Mouse (Mus musculus) kidney, embryonic 14.5 days (tissue): Measurements from ENCODE around the gene Slc7a5. TPM values are rescaled to one million over a fixed set of nuclear protein-coding genes. Genes with fewer than 3 reads are reported as not detected.

ENCODE experiments used
- ATAC-seq: fragments of 200-750 bp; cut with Nextera tagmentation; 2 replicates; pipeline ENCODE4 v1.8.0; 2017; ENCODE audit warnings: moderate number of reproducible peaks, mild to moderate bottlenecking, moderate TSS enrichment, moderate library complexity; ENCODE audit not compliant: low FRiP score, low TSS enrichment
- H3K27ac ChIP-seq: fragments of 300-500 bp; sonication (generic); 2 replicates; pipeline ENCODE4 v1.5.1; 2014; ENCODE audit warnings: low read depth, mild to moderate bottlenecking, low read length, moderate library complexity, mixed read lengths
- H3K27me3 ChIP-seq: fragments of 300-500 bp; sonication (generic); 2 replicates; pipeline ENCODE4 v1.6.1; 2014; ENCODE audit warnings: mild to moderate bottlenecking, low read length; ENCODE audit not compliant: control insufficient read depth, insufficient read depth
- H3K36me3 ChIP-seq: fragments of 300-500 bp; sonication (generic); 2 replicates; pipeline ENCODE4 v1.6.1; 2014; ENCODE audit warnings: low read length, mixed read lengths; ENCODE audit not compliant: control insufficient read depth, insufficient read depth
- H3K4me1 ChIP-seq: fragments of 300-500 bp; sonication (generic); 2 replicates; pipeline ENCODE4 v1.6.1; 2014; ENCODE audit warnings: low read length, mixed read lengths; ENCODE audit not compliant: control insufficient read depth, insufficient read depth
- H3K4me2 ChIP-seq: fragments of 300-500 bp; sonication (generic); replicated peaks from 2 replicates; pipeline ENCODE4 v1.6.1; 2014; ENCODE audit warnings: low read depth, mild to moderate bottlenecking, low read length
- H3K4me3 ChIP-seq: fragments of 300-500 bp; sonication (generic); 2 replicates; pipeline ENCODE4 v1.5.1; 2014; ENCODE audit warnings: mild to moderate bottlenecking, low read length
- H3K9ac ChIP-seq: fragments of 300-500 bp; sonication (generic); 2 replicates; pipeline ENCODE4 v1.6.1; 2014; ENCODE audit warnings: low read depth, mild to moderate bottlenecking, low read length, moderate library complexity
- H3K9me3 ChIP-seq: fragments of 300-500 bp; sonication (generic); 2 replicates; pipeline ENCODE4 v1.6.1; 2016; ENCODE audit warnings: low read length; ENCODE audit not compliant: control insufficient read depth
- WGBS: fragments of 180-500 bp; shearing (Covaris S2); extraction: QIAGEN DNeasy Blood & Tissue Kit; methylation state at CpG from one replicate; pipeline ENCODE4 v1.1.7; 2014; 5-methylcytosine and 5-hydroxymethylcytosine counted together
- polyA plus RNA-seq: library from polyadenylated mRNA; unstranded; fragments of >200 nt; fragmentation: Nextera tagmentation; extraction: Ambion mirVana; gene quantifications from 2 replicates; pipeline ENCODE4 v1.2.1, GENCODE M21; 2014

Slc7a5 gene
- polyA plus RNA-seq, 1 experiment from 2014 or later = 25.9 TPM

GRCm38 (mm10) chr8:121943057-121943540 is 35.6 kb upstream of the Slc7a5 start:
- H3K4me1 ChIP-seq = peaks cover 12% of the 10 kb centered on the region
- no peaks in the 10 kb centered on the region for H3K36me3 ChIP-seq
- H3K4me3 ChIP-seq = no peak overlapping the region
- no peak overlapping the region for H3K27ac ChIP-seq
- H3K27me3 ChIP-seq = no peaks in the 10 kb centered on the region
- 24% methylated on average over 2 of the region's 2 CpGs for WGBS
- ATAC-seq = no peak
- H3K9ac ChIP-seq = no peak overlapping the region
- no peak overlapping the region for H3K4me2 ChIP-seq
- no peaks in the 10 kb centered on the region for H3K9me3 ChIP-seq

DNA sequence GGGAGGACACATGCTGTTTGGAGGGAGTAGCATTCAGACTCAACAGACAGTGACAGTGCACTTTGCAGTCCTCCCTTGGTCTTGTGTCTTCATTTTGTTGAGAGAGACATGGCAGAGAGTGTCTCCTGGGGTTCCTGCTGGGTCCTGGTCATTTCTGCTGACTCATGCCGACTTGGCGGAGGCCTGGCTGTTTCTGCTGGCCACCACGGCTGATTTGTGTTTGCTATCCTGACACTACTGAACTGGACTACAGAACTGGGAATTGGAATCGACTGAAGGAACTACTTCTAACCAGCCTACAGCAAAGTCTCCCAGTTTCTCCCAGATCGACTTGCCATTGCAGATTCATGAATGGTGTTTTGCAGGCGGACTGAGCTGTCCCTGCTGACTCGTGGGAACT is 31.2 kb upstream of the Slc7a5 start:
- 82% methylated on average over 7 of the region's 7 CpGs for WGBS

DNA sequence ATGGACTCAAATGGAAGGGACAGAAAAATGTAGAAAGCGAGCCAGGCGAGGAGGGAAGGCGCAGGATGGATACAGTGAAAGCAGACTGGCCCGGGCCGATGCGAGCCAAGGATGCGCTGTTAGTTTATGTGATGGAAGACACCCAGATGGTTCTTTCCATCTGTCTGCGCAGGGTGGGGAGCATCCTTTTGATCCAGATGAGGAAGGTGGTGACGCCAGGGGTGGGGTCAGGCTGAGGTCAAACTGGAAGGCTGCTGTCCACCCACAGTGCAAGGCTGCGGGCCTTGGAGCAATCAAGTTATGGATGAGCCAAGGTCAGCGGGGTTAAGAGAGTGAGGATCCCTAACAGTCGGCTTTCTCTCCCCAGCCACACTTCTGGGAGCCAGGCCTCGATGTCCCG is 28.9 kb upstream of the Slc7a5 start:
- 43% methylated on average over 14 of the region's 14 CpGs for WGBS
- Histone ChIP-seq H3K4me3 (no peak overlapping the region), H3K27me3 (no peaks in the 10 kb centered on the region; the same call in 1 of the 2 replicates), H3K36me3 (no peaks in the 10 kb centered on the region), H3K4me2 (no peak overlapping the region), H3K9me3 (no peaks in the 10 kb centered on the region), H3K4me1 (0 out of 2 replicates have a peak, but pooled peaks cover 5% of the 10 kb centered on the region), H3K27ac (no peak overlapping the region), H3K9ac (no peak overlapping the region)
- no peak for ATAC-seq

More for the DNA sequence above, 31.2 kb upstream of the Slc7a5 start:
- ATAC-seq = no peak
- H3K9me3 ChIP-seq = no peaks in the 10 kb centered on the region
- H3K36me3 ChIP-seq = no peaks in the 10 kb centered on the region
- 0 out of 2 replicates have a peak, but pooled peaks cover 5% of the 10 kb centered on the region for H3K4me1 ChIP-seq
- no peak overlapping the region for H3K4me3 ChIP-seq
- no peak overlapping the region for H3K9ac ChIP-seq
- H3K4me2 ChIP-seq = no peak overlapping the region
- no peaks in the 10 kb centered on the region; the same call in 1 of the 2 replicates for H3K27me3 ChIP-seq
- H3K27ac ChIP-seq = no peak overlapping the region

DNA sequence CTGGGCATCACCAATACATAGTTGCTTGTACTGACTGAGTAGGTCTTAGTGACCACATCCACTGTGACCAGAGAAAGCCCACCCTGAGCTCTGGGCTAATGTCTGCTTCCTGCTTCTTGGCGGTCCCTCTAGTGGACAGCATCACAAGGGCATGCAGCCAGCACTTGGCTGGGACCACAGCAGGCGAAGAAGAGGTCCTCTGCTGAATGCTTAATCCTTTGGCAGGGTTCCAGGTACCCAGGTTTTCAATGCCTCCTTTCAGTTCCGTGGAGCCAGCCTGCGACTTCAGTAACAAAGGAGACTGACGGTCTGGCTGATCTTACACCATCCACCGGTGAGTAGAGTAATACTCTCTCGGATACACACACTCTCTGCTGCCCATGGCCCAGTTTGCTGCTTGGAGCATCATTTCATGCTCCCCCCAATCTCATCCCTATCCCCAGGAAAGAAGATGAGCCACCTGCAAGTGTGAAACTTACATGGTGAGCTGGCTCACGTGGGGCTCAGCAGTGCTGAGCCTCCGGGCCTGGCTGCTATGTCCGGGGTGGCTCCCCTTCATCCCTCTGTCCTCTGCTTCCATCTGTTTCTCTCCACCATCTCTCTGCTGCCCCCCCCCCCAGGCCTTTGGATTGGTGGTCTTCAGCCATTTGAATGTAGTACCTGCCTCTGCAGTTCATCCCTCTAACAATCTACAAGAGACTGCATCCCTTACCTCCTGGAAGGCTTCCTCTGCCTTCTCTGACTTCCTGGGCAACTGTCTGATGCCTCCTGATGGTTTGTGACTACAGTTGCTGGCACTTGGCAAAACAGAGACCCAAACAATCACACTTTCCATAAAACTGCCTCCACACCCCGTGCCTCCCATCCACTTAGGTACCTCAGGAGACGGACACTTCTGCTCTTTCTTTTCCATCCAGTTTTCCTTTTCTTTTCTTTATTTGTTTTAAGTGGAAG is 28.1 kb upstream of the Slc7a5 start:
- no peak for ATAC-seq
- 60% methylated on average over 12 of the region's 12 CpGs for whole genome bisulfite sequencing
- Histone ChIP-seq H3K9ac (no peak overlapping the region), H3K4me2 (no peak overlapping the region), H3K4me1 (0 out of 2 replicates have a peak, but pooled peaks cover 5% of the 10 kb centered on the region), H3K27me3 (no peaks in the 10 kb centered on the region; the same call in 1 of the 2 replicates), H3K36me3 (no peaks in the 10 kb centered on the region), H3K9me3 (no peaks in the 10 kb centered on the region), H3K27ac (no peak overlapping the region), H3K4me3 (no peak overlapping the region)

DNA sequence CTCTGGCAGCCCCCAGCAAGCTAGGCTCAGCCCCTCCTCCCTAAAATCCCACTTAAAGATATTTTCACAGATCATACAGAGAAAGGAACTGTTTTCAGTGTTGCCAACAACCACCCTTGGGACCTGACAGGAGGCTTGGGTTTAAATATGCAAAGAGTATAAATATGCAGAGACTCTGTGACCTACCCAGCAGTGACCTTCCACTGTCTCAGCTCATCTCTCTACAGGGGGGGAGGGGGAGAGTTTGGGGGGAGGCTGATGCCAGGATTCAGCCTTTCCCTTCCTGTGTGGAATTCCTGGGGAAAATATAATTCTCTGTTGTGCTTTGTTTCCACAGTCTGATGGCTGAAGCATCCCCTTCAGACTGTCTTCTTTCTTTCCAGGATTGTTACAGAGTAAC is 27.4 kb upstream of the Slc7a5 start:
- H3K4me1 ChIP-seq = 0 out of 2 replicates have a peak, but pooled peaks cover 5% of the 10 kb centered on the region
- no peak overlapping the region for H3K27ac ChIP-seq
- H3K27me3 ChIP-seq = no peaks in the 10 kb centered on the region; the same call in 1 of the 2 replicates
- H3K4me2 ChIP-seq = no peak overlapping the region
- ATAC-seq = no peak
- no peaks in the 10 kb centered on the region for H3K9me3 ChIP-seq
- H3K4me3 ChIP-seq = no peak overlapping the region
- no peaks in the 10 kb centered on the region for H3K36me3 ChIP-seq
- H3K9ac ChIP-seq = no peak overlapping the region

DNA sequence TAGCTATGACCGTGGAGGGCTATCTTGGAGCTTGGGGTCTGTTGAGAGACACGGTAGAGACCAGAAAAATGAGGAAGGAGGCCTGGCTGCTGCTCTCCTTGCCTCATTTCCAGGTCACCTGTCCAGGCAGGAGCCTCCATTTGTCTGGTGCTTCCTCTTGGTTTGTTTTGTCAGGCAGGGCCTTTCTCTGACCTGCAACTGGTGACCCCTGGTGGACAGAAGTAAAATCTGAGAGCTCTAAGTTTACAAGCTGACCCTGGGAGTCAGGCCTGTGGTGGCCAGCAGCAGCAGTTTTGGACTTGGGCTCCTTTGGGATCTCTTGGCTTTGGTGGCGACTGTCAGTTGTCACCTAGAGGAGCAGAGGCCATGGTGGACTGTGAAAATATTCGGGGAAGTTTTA is 27.0 kb upstream of the Slc7a5 start:
- H3K4me1 ChIP-seq = 0 out of 2 replicates have a peak, but pooled peaks cover 5% of the 10 kb centered on the region
- no peak overlapping the region for H3K4me2 ChIP-seq
- no peak for ATAC-seq
- H3K27ac ChIP-seq = no peak overlapping the region
- H3K9me3 ChIP-seq = no peaks in the 10 kb centered on the region
- no peaks in the 10 kb centered on the region; the same call in 1 of the 2 replicates for H3K27me3 ChIP-seq
- WGBS = 45% methylated on average over 4 of the region's 4 CpGs
- H3K36me3 ChIP-seq = no peaks in the 10 kb centered on the region
- no peak overlapping the region for H3K9ac ChIP-seq
- H3K4me3 ChIP-seq = no peak overlapping the region

GRCm38 (mm10) chr8:121932668-121933520 is 25.4 kb upstream of the Slc7a5 start:
- Histone ChIP-seq H3K4me2 (no peak overlapping the region), H3K4me3 (no peak overlapping the region), H3K27me3 (no peaks in the 10 kb centered on the region; the same call in 1 of the 2 replicates), H3K9ac (no peak overlapping the region), H3K27ac (no peak overlapping the region), H3K9me3 (no peaks in the 10 kb centered on the region), H3K4me1 (0 out of 2 replicates have a peak, but pooled peaks cover 5% of the 10 kb centered on the region), H3K36me3 (no peaks in the 10 kb centered on the region)
- no peak for ATAC-seq
- 91% methylated on average over 14 of the region's 14 CpGs for WGBS

DNA sequence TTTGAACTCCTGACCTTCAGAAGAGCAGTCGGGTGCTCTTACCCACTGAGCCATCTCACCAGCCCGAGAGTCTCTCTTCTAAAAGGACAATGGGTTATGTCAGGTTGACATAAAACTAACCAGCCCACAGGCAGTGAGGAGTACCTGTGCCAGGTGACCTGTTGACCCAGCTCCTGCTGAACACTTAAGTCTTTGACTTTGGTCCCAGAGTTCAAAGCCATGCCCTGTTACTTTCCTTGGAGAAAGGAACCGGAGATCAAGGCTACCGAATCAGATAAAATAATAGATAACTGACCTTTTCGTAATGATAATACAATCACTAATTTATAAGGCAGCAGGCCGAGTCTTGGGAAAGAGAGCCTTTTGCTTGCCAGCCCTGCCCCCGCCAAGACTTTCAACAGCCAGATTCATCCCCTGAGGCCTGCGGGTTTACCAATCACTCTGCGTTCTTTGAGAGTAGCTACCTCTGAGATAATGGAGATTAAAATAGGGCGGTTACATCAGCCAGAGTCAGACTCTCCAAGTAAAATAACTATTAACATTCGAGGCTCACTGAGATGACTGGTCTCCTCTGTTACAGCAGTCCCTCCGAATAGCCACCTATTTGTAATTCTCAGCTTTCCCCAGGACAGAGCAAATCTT is 24.7 kb upstream of the Slc7a5 start:
- no peaks in the 10 kb centered on the region; the same call in 1 of the 2 replicates for H3K27me3 ChIP-seq
- no peak overlapping the region for H3K4me3 ChIP-seq
- WGBS = 82% methylated on average over 12 of the region's 12 CpGs
- 0 out of 2 replicates have a peak, but pooled peaks cover 5% of the 10 kb centered on the region for H3K4me1 ChIP-seq
- no peak for ATAC-seq
- H3K9me3 ChIP-seq = no peaks in the 10 kb centered on the region
- H3K36me3 ChIP-seq = no peaks in the 10 kb centered on the region
- H3K4me2 ChIP-seq = no peak overlapping the region
- no peak overlapping the region for H3K9ac ChIP-seq
- no peak overlapping the region for H3K27ac ChIP-seq
